Mouse (Mus musculus): ENCODE results near the gene Bbx. TPM values are rescaled to one million over a fixed set of nuclear protein-coding genes. Genes with fewer than 3 reads are reported as not detected.

The Bbx gene
- 4.7 and 6.0 TPM in 2 replicates for polyA plus RNA-seq (2012; rRNA removed; ENCODE audit: low replicate concordance)

GRCm38 (mm10) chr16:50432062-50432878 lies at the start of gene Bbx:
Gene Bbx, minus strand, starts transcription at chr16:50432390.

Other genes starting within 250 kb of the Bbx start
- not detected in 2 replicates for gene Ccdc54, start 158.8 kb upstream of the Bbx start, polyA plus RNA-seq (2012; rRNA removed; ENCODE audit: low replicate concordance)